Mouse (Mus musculus): Measurements from ENCODE around the gene Pla2g16. TPM values are rescaled to one million over a fixed set of nuclear protein-coding genes. Genes with fewer than 3 reads are reported as not detected.

Pla2g16 gene
- polyA plus RNA-seq, 1 experiment from 2014 or later = 10.8 TPM

- 35% methylated on average over 7 of the region's 7 CpGs for WGBS
- H3K9ac ChIP-seq (replicated peaks; ENCODE audit: low read length) = no peak overlapping the region
- no peak overlapping the region for H3K4me2 ChIP-seq (replicated peaks; ENCODE audit: low read depth, low read length)
Observed at GRCm38 (mm10) chr19:7617696-7618095, 60.4 kb downstream of the Pla2g16 start.

GRCm38 (mm10) chr19:7633021-7633420 lies 75.8 kb downstream of the Pla2g16 start:
- H3K4me1 ChIP-seq (ENCODE audit: insufficient read depth, low read length) = no peaks in the 10 kb centered on the region
- ATAC-seq (ENCODE audit: low FRiP score, low TSS enrichment) = 0 out of 2 replicates have a peak, but pooled peaks have one; percentile 42
- H3K27ac ChIP-seq (ENCODE audit: low read length) = no peak overlapping the region
- no peak overlapping the region for H3K4me2 ChIP-seq (replicated peaks; ENCODE audit: low read depth, low read length)
- no peak overlapping the region for H3K4me3 ChIP-seq (ENCODE audit: low read length)
- no peaks in the 10 kb centered on the region for H3K9me3 ChIP-seq (ENCODE audit: low read length)
- H3K36me3 ChIP-seq (ENCODE audit: insufficient read depth, low read length) = no peaks in the 10 kb centered on the region
- H3K27me3 ChIP-seq (ENCODE audit: insufficient read depth, low read length) = no peaks in the 10 kb centered on the region
- H3K9ac ChIP-seq (replicated peaks; ENCODE audit: low read length) = no peak overlapping the region

More at GRCm38 (mm10) chr19:7617696-7618095, 60.4 kb downstream of the Pla2g16 start:
- Histone ChIP-seq H3K9me3 (ENCODE audit: low read length) (no peaks in the 10 kb centered on the region), H3K36me3 (ENCODE audit: insufficient read depth, low read length) (no peaks in the 10 kb centered on the region), H3K27ac (ENCODE audit: low read length) (no peak overlapping the region), H3K4me1 (ENCODE audit: insufficient read depth, low read length) (no peaks in the 10 kb centered on the region), H3K27me3 (ENCODE audit: insufficient read depth, low read length) (peaks cover 3% of the 10 kb centered on the region; the same call in 1 of the 2 replicates), H3K4me3 (ENCODE audit: low read length) (no peak overlapping the region)
- peak; percentile 19; the same call in 1 of the 2 replicates for ATAC-seq (ENCODE audit: low FRiP score, low TSS enrichment)

GRCm38 (mm10) chr19:7633786-7634185 lies 76.5 kb downstream of the Pla2g16 start:
- Histone ChIP-seq H3K4me3 (ENCODE audit: low read length) (no peak overlapping the region), H3K27me3 (ENCODE audit: insufficient read depth, low read length) (no peaks in the 10 kb centered on the region), H3K9me3 (ENCODE audit: low read length) (no peaks in the 10 kb centered on the region), H3K27ac (ENCODE audit: low read length) (no peak overlapping the region; the same call in 1 of the 2 replicates), H3K4me2 (replicated peaks; ENCODE audit: low read depth, low read length) (no peak overlapping the region), H3K4me1 (ENCODE audit: insufficient read depth, low read length) (no peaks in the 10 kb centered on the region), H3K36me3 (ENCODE audit: insufficient read depth, low read length) (no peaks in the 10 kb centered on the region), H3K9ac (replicated peaks; ENCODE audit: low read length) (no peak overlapping the region)
- WGBS = 74% methylated on average over 1 of the region's 1 CpGs
- peak; percentile 84; the same call in 1 of the 2 replicates for ATAC-seq (ENCODE audit: low FRiP score, low TSS enrichment)

Other genes starting within 250 kb of the Pla2g16 start
- gene Mark2, start 215.6 kb upstream of the Pla2g16 start, polyA plus RNA-seq (2015; fragmentation: Nextera tagmentation; extraction: Ambion mirVana) = 40.6 and 44.9 TPM in 2 replicates
- 33.2 and 35.7 TPM in 2 replicates for gene Spindoc, start 174.5 kb upstream of the Pla2g16 start, polyA plus RNA-seq (2015; fragmentation: Nextera tagmentation; extraction: Ambion mirVana)
- 4.8 and 5.4 TPM in 2 replicates for gene 2700081O15Rik, start 139.8 kb upstream of the Pla2g16 start, polyA plus RNA-seq (2015; fragmentation: Nextera tagmentation; extraction: Ambion mirVana)
- gene Rtn3, start 74.2 kb upstream of the Pla2g16 start, polyA plus RNA-seq (2015; fragmentation: Nextera tagmentation; extraction: Ambion mirVana) = 169 and 172 TPM in 2 replicates
- gene Atl3, start 63.4 kb upstream of the Pla2g16 start, polyA plus RNA-seq (2015; fragmentation: Nextera tagmentation; extraction: Ambion mirVana) = 13.1 and 13.2 TPM in 2 replicates
- gene Lgals12, start 49.7 kb downstream of the Pla2g16 start, polyA plus RNA-seq (2015; fragmentation: Nextera tagmentation; extraction: Ambion mirVana) = 1.6 and 2.3 TPM in 2 replicates
- 0.41 TPM in 1 of 2 replicates, not detected in the other for gene Hrasls5, start 55.1 kb downstream of the Pla2g16 start, polyA plus RNA-seq (2015; fragmentation: Nextera tagmentation; extraction: Ambion mirVana)
- 14.9 and 19.4 TPM in 2 replicates for gene Slc22a19, start 153.9 kb downstream of the Pla2g16 start, polyA plus RNA-seq (2015; fragmentation: Nextera tagmentation; extraction: Ambion mirVana)
- 0.06 and 0.19 TPM in 2 replicates for gene Slc22a26, start 245.2 kb downstream of the Pla2g16 start, polyA plus RNA-seq (2015; fragmentation: Nextera tagmentation; extraction: Ambion mirVana)